Mouse (Mus musculus): ENCODE data around the gene Grid2ip. TPM values are rescaled to one million over a fixed set of nuclear protein-coding genes. Genes with fewer than 3 reads are reported as not detected.

The Grid2ip gene
- polyA plus RNA-seq, 1 experiment from 2014 or later: 0.80 TPM

DNA sequence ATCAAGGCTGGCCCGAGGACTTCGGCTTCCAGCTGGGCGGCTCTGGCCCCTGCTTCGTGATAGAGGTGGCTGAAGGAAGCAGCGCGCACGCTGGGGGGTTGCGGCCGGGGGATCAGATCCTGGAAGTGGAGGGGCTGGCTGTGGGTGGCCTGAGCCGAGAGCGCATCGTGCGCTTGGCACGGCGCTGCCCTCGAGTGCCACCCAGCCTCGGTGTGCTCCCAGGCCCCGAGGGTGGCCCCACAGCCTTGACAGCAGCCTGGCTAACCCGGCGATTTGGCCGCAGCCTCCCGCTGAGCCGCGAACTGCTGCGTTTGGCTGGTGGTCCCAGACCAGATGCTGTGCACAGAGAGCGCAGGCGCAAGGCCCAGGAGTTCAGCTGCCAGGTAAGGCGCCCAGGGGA is 426 bp downstream of the Grid2ip start:
- H3K4me3 ChIP-seq (ENCODE audit: low read depth, low read length): peak overlapping the region; percentile 28
- ATAC-seq: no peak
- H3K9me3 ChIP-seq (replicated peaks; ENCODE audit: control insufficient read depth, low read length, poor library complexity, severe bottlenecking): no peaks in the 10 kb centered on the region
- H3K27ac ChIP-seq (ENCODE audit: low read length): no peak overlapping the region
- H3K27me3 ChIP-seq (ENCODE audit: control insufficient read depth, insufficient read depth, low read depth, low read length): no peaks in the 10 kb centered on the region; the same call in none of the 2 replicates
- H3K4me1 ChIP-seq (ENCODE audit: control insufficient read depth, insufficient read depth, low read length): peaks cover 8% of the 10 kb centered on the region; the same call in 1 of the 2 replicates
- no peaks in the 10 kb centered on the region for H3K36me3 ChIP-seq (ENCODE audit: control insufficient read depth, insufficient read depth, low read length)
- H3K4me2 ChIP-seq (ENCODE audit: low read length): peak overlapping the region; percentile 49
- 2% methylated on average over 27 of the region's 28 CpGs for WGBS
- peak overlapping the region; percentile 56 for H3K9ac ChIP-seq (ENCODE audit: low read depth, low read length)

GRCm38 (mm10) chr5:143359263-143359662 is 2.1 kb downstream of the Grid2ip start:
- Histone ChIP-seq H3K9ac (ENCODE audit: low read depth, low read length) (no peak overlapping the region), H3K9me3 (replicated peaks; ENCODE audit: control insufficient read depth, low read length, poor library complexity, severe bottlenecking) (no peaks in the 10 kb centered on the region), H3K27me3 (ENCODE audit: control insufficient read depth, insufficient read depth, low read depth, low read length) (no peaks in the 10 kb centered on the region; the same call in none of the 2 replicates), H3K4me3 (ENCODE audit: low read depth, low read length) (no peak overlapping the region), H3K27ac (ENCODE audit: low read length) (no peak overlapping the region), H3K4me2 (ENCODE audit: low read length) (no peak overlapping the region), H3K36me3 (ENCODE audit: control insufficient read depth, insufficient read depth, low read length) (no peaks in the 10 kb centered on the region), H3K4me1 (ENCODE audit: control insufficient read depth, insufficient read depth, low read length) (peaks cover 17% of the 10 kb centered on the region)
- no peak for ATAC-seq
- WGBS: 29% methylated on average over 7 of the region's 7 CpGs

DNA sequence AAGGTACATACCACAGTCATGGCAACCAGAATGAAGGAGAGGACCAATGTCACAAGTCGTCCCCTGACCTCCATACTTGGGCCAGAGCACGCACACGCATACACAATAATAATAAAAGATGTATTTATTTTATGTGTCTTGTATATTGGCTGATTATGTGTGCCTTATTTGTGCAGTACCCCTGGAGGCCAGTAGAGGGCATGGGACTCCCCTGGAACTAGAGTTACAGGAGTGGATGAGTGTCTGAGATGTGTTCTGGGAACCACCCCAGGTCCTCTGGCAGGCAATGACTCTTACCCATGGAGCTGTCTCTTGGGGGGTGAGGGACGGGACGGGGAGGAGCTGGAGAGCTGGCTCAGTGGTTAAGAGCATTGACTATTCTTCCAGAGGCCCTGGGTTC is 2.9 kb downstream of the Grid2ip start:
- WGBS: 67% methylated on average over 5 of the region's 5 CpGs
- Histone ChIP-seq H3K27ac (ENCODE audit: low read length) (no peak overlapping the region), H3K36me3 (ENCODE audit: control insufficient read depth, insufficient read depth, low read length) (no peaks in the 10 kb centered on the region), H3K9me3 (replicated peaks; ENCODE audit: control insufficient read depth, low read length, poor library complexity, severe bottlenecking) (no peaks in the 10 kb centered on the region), H3K9ac (ENCODE audit: low read depth, low read length) (no peak overlapping the region), H3K4me1 (ENCODE audit: control insufficient read depth, insufficient read depth, low read length) (peaks cover 21% of the 10 kb centered on the region), H3K4me2 (ENCODE audit: low read length) (no peak overlapping the region), H3K4me3 (ENCODE audit: low read depth, low read length) (no peak overlapping the region), H3K27me3 (ENCODE audit: control insufficient read depth, insufficient read depth, low read depth, low read length) (no peaks in the 10 kb centered on the region; the same call in none of the 2 replicates)
- no peak for ATAC-seq

GRCm38 (mm10) chr5:143361428-143361827 is 4.3 kb downstream of the Grid2ip start:
- H3K36me3 ChIP-seq (ENCODE audit: control insufficient read depth, insufficient read depth, low read length): no peaks in the 10 kb centered on the region
- H3K4me2 ChIP-seq (ENCODE audit: low read length): no peak overlapping the region
- ATAC-seq: no peak
- no peaks in the 10 kb centered on the region; the same call in none of the 2 replicates for H3K27me3 ChIP-seq (ENCODE audit: control insufficient read depth, insufficient read depth, low read depth, low read length)
- H3K4me3 ChIP-seq (ENCODE audit: low read depth, low read length): no peak overlapping the region
- H3K9ac ChIP-seq (ENCODE audit: low read depth, low read length): no peak overlapping the region
- H3K4me1 ChIP-seq (ENCODE audit: control insufficient read depth, insufficient read depth, low read length): peaks cover 21% of the 10 kb centered on the region
- H3K27ac ChIP-seq (ENCODE audit: low read length): no peak overlapping the region
- WGBS: 58% methylated on average over 7 of the region's 7 CpGs
- H3K9me3 ChIP-seq (replicated peaks; ENCODE audit: control insufficient read depth, low read length, poor library complexity, severe bottlenecking): no peaks in the 10 kb centered on the region

DNA sequence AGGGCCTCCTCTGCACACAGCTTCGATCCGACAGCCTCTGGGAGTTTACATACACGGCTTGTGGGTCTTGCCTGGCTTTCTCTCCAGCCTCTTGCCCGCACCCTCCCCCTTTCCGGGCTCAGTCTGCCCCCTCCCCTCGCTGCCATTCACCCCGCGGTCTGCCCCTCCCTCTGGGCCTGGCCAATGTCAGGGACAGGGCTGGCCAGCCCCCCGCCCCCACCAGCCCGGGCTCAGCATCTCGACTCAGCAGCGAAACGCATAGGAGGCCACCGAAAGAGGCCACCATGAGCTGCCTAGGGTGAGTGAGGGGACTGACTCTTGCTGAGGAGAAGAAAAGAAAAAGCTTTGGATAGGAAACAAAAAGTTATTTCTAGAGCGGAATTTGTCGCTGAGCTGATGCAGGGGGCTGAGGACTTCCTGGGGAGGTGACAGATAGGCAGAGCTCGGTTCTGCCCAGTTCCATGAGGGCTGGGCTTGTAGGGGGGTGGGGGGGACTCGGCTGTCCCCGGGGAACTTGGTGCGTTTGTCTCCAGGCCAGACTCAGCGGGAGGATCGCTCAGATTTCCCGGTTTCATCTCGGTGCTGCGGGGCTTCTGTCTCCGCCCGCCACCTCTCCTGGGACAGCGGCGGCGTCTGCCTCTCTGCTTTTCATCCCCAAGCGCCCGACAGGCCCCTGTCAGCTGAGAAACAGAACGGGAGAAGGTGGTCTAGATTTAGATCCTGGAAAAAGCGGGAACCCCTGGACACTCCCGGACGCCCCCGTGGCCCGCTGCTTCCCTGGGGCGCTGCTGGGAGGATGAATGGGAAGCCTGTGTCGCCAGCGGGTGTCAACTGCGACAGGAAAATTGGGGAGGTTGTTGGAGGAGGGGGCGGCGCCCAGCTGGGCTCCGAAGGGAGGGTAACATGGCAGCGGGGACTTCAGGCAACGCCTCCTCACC is 6.8 kb downstream of the Grid2ip start:
- peak; percentile 45 for ATAC-seq
- no peak overlapping the region for H3K27ac ChIP-seq (ENCODE audit: low read length)
- peaks cover 8% of the 10 kb centered on the region for H3K27me3 ChIP-seq (ENCODE audit: control insufficient read depth, insufficient read depth, low read depth, low read length)
- H3K4me2 ChIP-seq (ENCODE audit: low read length): peak overlapping the region; percentile 94
- no peaks in the 10 kb centered on the region for H3K9me3 ChIP-seq (replicated peaks; ENCODE audit: control insufficient read depth, low read length, poor library complexity, severe bottlenecking)
- H3K9ac ChIP-seq (ENCODE audit: low read depth, low read length): peak overlapping the region; percentile 66
- H3K4me3 ChIP-seq (ENCODE audit: low read depth, low read length): peak overlapping the region; percentile 50
- WGBS: under 1% methylated on average over 45 of the region's 47 CpGs
- H3K36me3 ChIP-seq (ENCODE audit: control insufficient read depth, insufficient read depth, low read length): no peaks in the 10 kb centered on the region
- H3K4me1 ChIP-seq (ENCODE audit: control insufficient read depth, insufficient read depth, low read length): peaks cover 13% of the 10 kb centered on the region

GRCm38 (mm10) chr5:143367931-143368330 is 10.8 kb downstream of the Grid2ip start:
- H3K27ac ChIP-seq (ENCODE audit: low read length): no peak overlapping the region
- no peak for ATAC-seq
- WGBS: 80% methylated on average over 3 of the region's 3 CpGs
- H3K9ac ChIP-seq (ENCODE audit: low read depth, low read length): no peak overlapping the region
- peaks cover 20% of the 10 kb centered on the region for H3K4me1 ChIP-seq (ENCODE audit: control insufficient read depth, insufficient read depth, low read length)
- H3K4me2 ChIP-seq (ENCODE audit: low read length): no peak overlapping the region
- H3K36me3 ChIP-seq (ENCODE audit: control insufficient read depth, insufficient read depth, low read length): no peaks in the 10 kb centered on the region
- H3K27me3 ChIP-seq (ENCODE audit: control insufficient read depth, insufficient read depth, low read depth, low read length): peaks cover 42% of the 10 kb centered on the region
- no peak overlapping the region for H3K4me3 ChIP-seq (ENCODE audit: low read depth, low read length)
- H3K9me3 ChIP-seq (replicated peaks; ENCODE audit: control insufficient read depth, low read length, poor library complexity, severe bottlenecking): no peaks in the 10 kb centered on the region

- Histone ChIP-seq H3K27me3 (ENCODE audit: control insufficient read depth, insufficient read depth, low read depth, low read length) (peaks cover 56% of the 10 kb centered on the region), H3K9ac (ENCODE audit: low read depth, low read length) (peak overlapping the region; percentile 49), H3K4me2 (ENCODE audit: low read length) (peak overlapping the region; percentile 53), H3K27ac (ENCODE audit: low read length) (no peak overlapping the region), H3K4me3 (ENCODE audit: low read depth, low read length) (peak overlapping the region; percentile 29), H3K36me3 (ENCODE audit: control insufficient read depth, insufficient read depth, low read length) (no peaks in the 10 kb centered on the region), H3K4me1 (ENCODE audit: control insufficient read depth, insufficient read depth, low read length) (peaks cover 9% of the 10 kb centered on the region), H3K9me3 (replicated peaks; ENCODE audit: control insufficient read depth, low read length, poor library complexity, severe bottlenecking) (no peaks in the 10 kb centered on the region)
- 2% methylated on average over 35 of the region's 36 CpGs for WGBS
- ATAC-seq: no peak
Observed at GRCm38 (mm10) chr5:143369611-143370255, 12.6 kb downstream of the Grid2ip start.

DNA sequence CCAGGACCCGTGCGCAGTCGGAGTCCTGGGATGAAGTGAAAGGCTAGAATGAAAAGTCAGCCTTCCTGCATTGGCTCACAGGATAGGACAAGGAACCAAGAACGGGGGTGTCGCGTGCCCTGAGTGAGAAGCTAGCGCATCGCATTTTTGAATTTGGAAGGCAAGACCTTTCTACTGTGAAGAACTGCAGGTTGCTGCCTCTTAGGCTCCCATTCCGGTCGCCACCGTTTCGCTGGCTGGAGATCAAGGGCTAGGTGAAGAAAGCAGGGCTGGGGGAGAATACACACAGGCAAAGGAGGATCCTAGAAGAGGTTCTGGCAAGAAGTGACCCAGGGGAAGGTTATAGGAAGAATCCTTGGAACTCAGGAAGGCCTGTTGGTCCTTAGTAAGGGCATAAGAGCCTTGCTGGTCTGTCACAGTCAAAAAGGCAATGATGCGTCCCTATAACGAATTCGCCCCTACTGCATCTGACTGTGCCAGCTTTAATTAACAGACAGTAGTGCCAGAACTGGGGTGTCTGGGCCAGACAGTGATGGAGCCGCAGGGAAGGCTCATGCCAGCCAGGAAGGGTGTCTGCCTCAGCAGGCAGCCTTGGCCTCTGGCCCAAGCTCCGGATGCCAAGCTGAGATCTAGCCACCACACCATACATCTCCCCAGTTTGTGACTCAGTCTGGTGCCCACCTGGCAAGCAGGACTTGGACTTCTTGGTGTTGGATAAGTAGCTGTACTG is 13.4 kb downstream of the Grid2ip start:
- Histone ChIP-seq H3K27ac (ENCODE audit: low read length) (no peak overlapping the region), H3K4me1 (ENCODE audit: control insufficient read depth, insufficient read depth, low read length) (peaks cover 9% of the 10 kb centered on the region), H3K36me3 (ENCODE audit: control insufficient read depth, insufficient read depth, low read length) (no peaks in the 10 kb centered on the region), H3K4me3 (ENCODE audit: low read depth, low read length) (peak overlapping the region; percentile 29; the same call in 1 of the 2 replicates), H3K4me2 (ENCODE audit: low read length) (peak overlapping the region; percentile 53), H3K9me3 (replicated peaks; ENCODE audit: control insufficient read depth, low read length, poor library complexity, severe bottlenecking) (no peaks in the 10 kb centered on the region), H3K27me3 (ENCODE audit: control insufficient read depth, insufficient read depth, low read depth, low read length) (peaks cover 61% of the 10 kb centered on the region), H3K9ac (ENCODE audit: low read depth, low read length) (no peak overlapping the region)
- no peak for ATAC-seq
- WGBS: 24% methylated on average over 17 of the region's 17 CpGs

Measured in midbrain, embryonic 16.5 days (tissue).